Mouse (Mus musculus) G1E (cell line): ENCODE data around the gene Hcfc1.

Source experiments
- CTCF ChIP-seq: IDR thresholded peaks from 2 replicates; pipeline ENCODE4 v1.5.1; 2012; ENCODE audit warnings: low read depth, low read length, inconsistent platforms, mixed read lengths
- GATA1 ChIP-seq: IDR thresholded peaks from 2 replicates; pipeline ENCODE4 v1.6.1; 2012; ENCODE audit warnings: borderline replicate concordance, low read length, inconsistent platforms, mixed read lengths
- GATA2 ChIP-seq: IDR thresholded peaks from 2 replicates; pipeline ENCODE4 v1.6.1; 2012; ENCODE audit warnings: low read depth, low read length, inconsistent platforms, borderline replicate concordance
- POLR2AphosphoS5 ChIP-seq: IDR thresholded peaks from 2 replicates; pipeline ENCODE4 v1.6.1; 2012; ENCODE audit warnings: low read depth, low read length, inconsistent platforms; ENCODE audit not compliant: insufficient replicate concordance
- TAL1 ChIP-seq: conservative IDR thresholded peaks from 2 replicates; pipeline ENCODE4 v1.6.1; 2012; ENCODE audit warnings: low read depth, low read length, inconsistent platforms, mixed read lengths

DNA sequence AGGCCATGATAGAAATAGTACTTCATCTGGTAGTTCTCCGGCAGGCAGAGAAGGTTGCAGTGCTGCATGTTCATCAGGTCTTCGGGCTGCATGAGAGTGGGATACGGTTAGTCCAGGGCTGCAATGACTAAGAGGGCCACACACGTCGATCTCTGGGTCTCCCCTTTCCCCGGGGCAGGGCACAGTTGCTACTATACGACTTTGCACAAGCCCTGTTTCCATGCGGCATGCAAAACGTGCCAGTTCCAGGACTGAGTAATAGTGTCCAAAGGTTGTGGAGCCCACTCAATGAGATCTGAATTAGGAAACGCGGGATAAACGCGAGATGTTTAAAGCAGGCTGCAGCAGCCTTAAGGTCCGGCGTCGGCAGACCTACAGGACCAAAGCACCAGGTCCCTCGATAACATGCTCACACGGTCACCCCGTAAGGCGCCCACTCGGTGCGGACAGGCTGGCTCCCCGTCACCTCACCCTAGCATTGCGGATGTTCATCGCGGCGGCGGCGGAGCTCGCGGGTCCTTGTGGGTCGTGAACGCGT, 44.8 kb downstream of the Hcfc1 start:
- TF ChIP-seq CTCF, result no peak
- TF ChIP-seq POLR2AphosphoS5, result no peak
- no peak for TF ChIP-seq TAL1
- no peak for TF ChIP-seq GATA1
- no peak for TF ChIP-seq GATA2
